Mouse (Mus musculus) MEL (cell line): Measurements from ENCODE around the gene Pank1.

Source experiments
- CHD1 ChIP-seq: IDR thresholded peaks from 2 replicates; pipeline ENCODE4 v1.6.1; 2012; ENCODE audit warnings: low read depth, mild to moderate bottlenecking, inconsistent platforms, low read length, improper control_type of control experiment
- CTCF ChIP-seq, 3 experiments: IDR thresholded peaks in 2 of 3; conservative IDR thresholded peaks in 1 of 3; 2 replicates each; pipeline ENCODE4 v1.5.1; 2011 to 2012; ENCODE audit warnings: low read length in 3 of 3, low read depth in 2 of 3, mild to moderate bottlenecking in 2 of 3, improper control_type of control experiment in 1 of 3, inconsistent platforms in 1 of 3, mixed read lengths in 1 of 3, moderate library complexity in 1 of 3; ENCODE audit not compliant: control insufficient read depth in 1 of 3, insufficient read depth in 1 of 3, poor library complexity in 1 of 3, severe bottlenecking in 1 of 3
- E2F4 ChIP-seq: IDR thresholded peaks from 2 replicates; pipeline ENCODE4 v1.6.1; 2011; ENCODE audit warnings: low read depth, low read length, improper control_type of control experiment, borderline replicate concordance
- GATA1 ChIP-seq: IDR thresholded peaks from 2 replicates; pipeline ENCODE4 v1.6.1; 2011; ENCODE audit warnings: low read depth, low read length, improper control_type of control experiment
- MAX ChIP-seq: IDR thresholded peaks from 2 replicates; pipeline ENCODE4 v1.6.1; 2011; ENCODE audit warnings: low read length, improper control_type of control experiment
- MEF2A ChIP-seq: IDR thresholded peaks from 2 replicates; pipeline ENCODE4 v1.6.1; 2014; ENCODE audit warnings: low read depth, mild to moderate bottlenecking, inconsistent platforms, low read length, improper control_type of control experiment; ENCODE audit not compliant: poor library complexity, insufficient replicate concordance, severe bottlenecking; ENCODE audit errors: extremely low read depth
- MXI1 ChIP-seq: IDR thresholded peaks from 2 replicates; pipeline ENCODE4 v1.6.1; 2011; ENCODE audit warnings: mild to moderate bottlenecking, low read depth, low read length, improper control_type of control experiment
- POLR2A ChIP-seq, 2 experiments: IDR thresholded peaks; 2 replicates each; pipeline ENCODE4 v1.6.1; 2011 to 2012; ENCODE audit warnings: low read length in 2 of 2, mild to moderate bottlenecking in 2 of 2, control low read depth in 1 of 2, improper control_type of control experiment in 1 of 2, low read depth in 1 of 2, moderate library complexity in 1 of 2; ENCODE audit not compliant: control insufficient read depth in 1 of 2, insufficient read depth in 1 of 2, poor library complexity in 1 of 2
- SMC3 ChIP-seq: IDR thresholded peaks from 2 replicates; pipeline ENCODE4 v1.6.1; 2011; ENCODE audit warnings: low read depth, low read length, improper control_type of control experiment
- TBP ChIP-seq: IDR thresholded peaks from 2 replicates; pipeline ENCODE4 v1.8.0; 2011; ENCODE audit warnings: low read depth, low read length, improper control_type of control experiment
- UBTF ChIP-seq: IDR thresholded peaks from 2 replicates; pipeline ENCODE4 v1.6.1; 2012; ENCODE audit warnings: low read depth, mild to moderate bottlenecking, inconsistent platforms, low read length, improper control_type of control experiment, moderate library complexity, borderline replicate concordance; ENCODE audit not compliant: insufficient read depth
- USF1 ChIP-seq: IDR thresholded peaks from 2 replicates; pipeline ENCODE4 v1.6.1; 2014; ENCODE audit warnings: low read depth, mild to moderate bottlenecking, inconsistent platforms, low read length, improper control_type of control experiment, moderate library complexity
- ZC3H11A ChIP-seq: IDR thresholded peaks from 2 replicates; pipeline ENCODE4 v1.6.1; 2012; ENCODE audit warnings: low read depth, mild to moderate bottlenecking, inconsistent platforms, low read length, improper control_type of control experiment

DNA sequence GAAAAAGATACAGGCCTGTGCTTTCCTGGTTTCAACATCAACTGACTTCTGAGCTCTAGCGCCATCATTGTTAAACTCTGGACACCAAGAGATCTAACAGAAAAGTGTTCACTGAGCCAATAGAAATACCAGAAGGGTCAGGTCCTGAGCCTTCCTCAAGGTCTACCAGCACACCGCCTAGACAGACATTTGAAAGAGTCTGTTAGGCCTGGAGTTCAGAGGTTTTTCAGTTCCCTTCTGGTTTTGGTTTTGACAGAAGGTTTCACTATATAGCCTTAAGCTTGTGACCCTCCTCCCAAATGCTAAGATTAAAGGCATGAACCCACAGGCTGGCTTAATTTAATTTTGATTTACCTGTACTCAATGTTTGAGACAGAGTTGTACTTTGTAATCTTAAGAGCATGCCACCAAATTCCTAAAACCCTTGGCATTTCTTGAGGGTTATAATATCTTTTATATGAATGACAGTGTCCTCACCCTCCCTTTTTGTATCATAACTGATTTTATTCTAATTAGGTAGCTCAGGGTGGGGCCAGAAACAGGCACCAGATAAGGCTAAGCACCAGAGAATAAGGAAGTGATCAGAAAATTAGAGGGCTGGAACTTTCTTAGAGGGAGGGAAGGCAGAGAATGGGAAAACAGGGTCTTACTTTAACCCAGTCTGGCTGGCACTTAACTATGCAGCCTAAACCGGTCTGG is 4.4 kb upstream of the Pank1 start:
- TF ChIP-seq CTCF (IDR thresholded peaks at IDR 0.05 in 2 of 3, conservative IDR thresholded peaks at IDR 0.05 in 1 of 3; ENCODE audit: control insufficient read depth in 1 of 3, insufficient read depth in 1 of 3, low read depth in 2 of 3, low read length in 3 of 3, poor library complexity in 1 of 3, severe bottlenecking in 1 of 3), result no peak
- TF ChIP-seq CHD1, result no peak
- no peak for TF ChIP-seq ZC3H11A
- no peak for TF ChIP-seq MAX
- TF ChIP-seq UBTF, result no peak
- TF ChIP-seq GATA1, result peak; percentile 88
- TF ChIP-seq SMC3, result no peak; the same call in 1 of the 2 replicates
- no peak for TF ChIP-seq USF1
- peak; percentile 25; the same call in 1 of the 2 replicates for TF ChIP-seq MXI1
- TF ChIP-seq MEF2A, result no peak
- TF ChIP-seq E2F4, result no peak
- TF ChIP-seq TBP, result peak; percentile 56; the same call in 1 of the 2 replicates
- peak in 1 of 2 experiments; percentile 46; a peak in 2 of 4 replicates for TF ChIP-seq POLR2A (IDR thresholded peaks at IDR 0.05; ENCODE audit: control insufficient read depth in 1 of 2, insufficient read depth in 1 of 2, low read depth in 1 of 2, low read length in 2 of 2, poor library complexity in 1 of 2)
